Mouse (Mus musculus) cerebellum, adult 2 months (tissue): Measurements from ENCODE around the gene Entpd8. TPM values are rescaled to one million over a fixed set of nuclear protein-coding genes. Genes with fewer than 3 reads are reported as not detected.

Source experiments
- DNase-seq, 2 experiments: peaks; one replicate each; pipeline ENCODE4 v3.0.0; 2021
- H3K27ac ChIP-seq: fragments of 200-500 bp; 2 replicates; pipeline ENCODE4 v1.5.1; 2012; ENCODE audit warnings: low read length, control low read depth, inconsistent platforms; ENCODE audit not compliant: insufficient read depth
- H3K27me3 ChIP-seq: fragments of 200-500 bp; 2 replicates; pipeline ENCODE4 v1.6.1; 2012; ENCODE audit warnings: inconsistent platforms, mild to moderate bottlenecking, low read length, moderate library complexity; ENCODE audit not compliant: control insufficient read depth, insufficient read depth
- H3K4me1 ChIP-seq: fragments of 200-500 bp; 2 replicates; pipeline ENCODE4 v1.6.1; 2011; ENCODE audit warnings: low read length; ENCODE audit not compliant: control insufficient read depth, insufficient read depth
- H3K4me3 ChIP-seq: fragments of 200-500 bp; replicated peaks from 2 replicates; pipeline ENCODE3; 2011; ENCODE audit warnings: mild to moderate bottlenecking, low read depth, low read length, control low read depth; ENCODE audit not compliant: insufficient read depth
- CTCF ChIP-seq: fragments of 200-500 bp; IDR thresholded peaks from 2 replicates; pipeline ENCODE4 v1.5.1; 2011; ENCODE audit warnings: low read depth, mild to moderate bottlenecking, control low read depth, low read length, moderate library complexity, borderline replicate concordance; ENCODE audit not compliant: insufficient read depth
- POLR2A ChIP-seq: fragments of 200-500 bp; IDR thresholded peaks from 2 replicates; pipeline ENCODE4 v1.6.1; 2011; ENCODE audit warnings: low read length, control low read depth, borderline replicate concordance; ENCODE audit not compliant: insufficient read depth
- WGBS: fragments of 180-500 bp; shearing (Covaris S2); methylation state at CpG from one replicate; pipeline ENCODE4 v1.1.7; 2018; 5-methylcytosine and 5-hydroxymethylcytosine counted together
- polyA plus RNA-seq: library from polyadenylated mRNA; depleted of rRNA; stranded (reverse); fragments of >200 nt; gene quantifications from 2 replicates; pipeline ENCODE4 v1.2.3, GENCODE M21; 2012

Entpd8 gene
- polyA plus RNA-seq, 1 experiment = not detected

- WGBS = 95% methylated on average over 2 of the region's 2 CpGs
- no peaks in the 10 kb centered on the region for H3K27me3 ChIP-seq
Measured at GRCm38 (mm10) chr2:25114308-25114707, 34.2 kb downstream of the Entpd8 start.

DNA sequence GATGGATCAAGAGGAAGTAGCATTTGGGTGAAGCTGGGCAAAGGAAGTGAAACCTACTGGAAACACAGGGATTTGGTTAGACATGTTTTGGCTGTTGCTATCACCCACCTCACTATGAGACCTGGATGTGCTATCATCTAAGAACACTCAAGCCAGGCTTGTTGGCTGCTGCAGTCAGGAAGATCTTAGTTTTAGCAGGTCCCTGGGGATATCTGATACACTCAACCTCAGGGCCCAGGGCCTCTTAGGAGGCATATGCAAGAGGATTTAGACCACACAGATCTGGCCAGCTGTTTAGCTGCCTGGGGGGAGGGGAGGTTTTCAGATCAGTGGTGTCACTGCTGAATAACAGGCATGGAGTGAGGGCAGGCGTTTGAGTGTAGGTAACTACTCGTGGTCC is 35.3 kb downstream of the Entpd8 start:
- no peaks in the 10 kb centered on the region for H3K4me1 ChIP-seq
- H3K27ac ChIP-seq = no peak overlapping the region
- H3K27me3 ChIP-seq = no peaks in the 10 kb centered on the region
- 74% methylated on average over 2 of the region's 2 CpGs for WGBS
- TF ChIP-seq CTCF (no peak), POLR2A (no peak)
- no peak for DNase-seq
- H3K4me3 ChIP-seq = no peak overlapping the region

More at GRCm38 (mm10) chr2:25114308-25114707, 34.2 kb downstream of the Entpd8 start:
- Histone ChIP-seq H3K4me3 (no peak overlapping the region), H3K4me1 (no peaks in the 10 kb centered on the region), H3K27ac (no peak overlapping the region)
- TF ChIP-seq CTCF (no peak), POLR2A (no peak)
- DNase-seq = no peak

GRCm38 (mm10) chr2:25120963-25121362 is 40.9 kb downstream of the Entpd8 start:
- Histone ChIP-seq H3K4me3 (no peak overlapping the region), H3K4me1 (no peaks in the 10 kb centered on the region), H3K27ac (no peak overlapping the region), H3K27me3 (no peaks in the 10 kb centered on the region; the same call in 1 of the 2 replicates)
- 87% methylated on average over 7 of the region's 7 CpGs for WGBS
- TF ChIP-seq CTCF (no peak), POLR2A (no peak)
- no peak for DNase-seq

- Histone ChIP-seq H3K4me1 (no peaks in the 10 kb centered on the region), H3K4me3 (no peak overlapping the region), H3K27me3 (no peaks in the 10 kb centered on the region; the same call in 1 of the 2 replicates), H3K27ac (no peak overlapping the region)
- 37% methylated on average over 2 of the region's 2 CpGs for WGBS
- DNase-seq = no peak
- TF ChIP-seq POLR2A = no peak
- TF ChIP-seq CTCF = no peak
Measured at GRCm38 (mm10) chr2:25122666-25123065, 42.6 kb downstream of the Entpd8 start.

GRCm38 (mm10) chr2:25123527-25123926 is 43.4 kb downstream of the Entpd8 start:
- H3K27me3 ChIP-seq = no peaks in the 10 kb centered on the region; the same call in 1 of the 2 replicates
- no peak overlapping the region for H3K27ac ChIP-seq
- TF ChIP-seq POLR2A = no peak
- no peak for TF ChIP-seq CTCF
- H3K4me1 ChIP-seq = no peaks in the 10 kb centered on the region
- no peak for DNase-seq
- WGBS = 92% methylated on average over 5 of the region's 5 CpGs
- H3K4me3 ChIP-seq = no peak overlapping the region

GRCm38 (mm10) chr2:25124411-25124810 is 44.3 kb downstream of the Entpd8 start:
- H3K27me3 ChIP-seq = no peaks in the 10 kb centered on the region; the same call in 1 of the 2 replicates
- WGBS = 54% methylated on average over 3 of the region's 3 CpGs
- H3K27ac ChIP-seq = no peak overlapping the region
- no peaks in the 10 kb centered on the region for H3K4me1 ChIP-seq
- TF ChIP-seq CTCF = no peak
- TF ChIP-seq POLR2A = no peak
- DNase-seq = no peak
- H3K4me3 ChIP-seq = no peak overlapping the region

DNA sequence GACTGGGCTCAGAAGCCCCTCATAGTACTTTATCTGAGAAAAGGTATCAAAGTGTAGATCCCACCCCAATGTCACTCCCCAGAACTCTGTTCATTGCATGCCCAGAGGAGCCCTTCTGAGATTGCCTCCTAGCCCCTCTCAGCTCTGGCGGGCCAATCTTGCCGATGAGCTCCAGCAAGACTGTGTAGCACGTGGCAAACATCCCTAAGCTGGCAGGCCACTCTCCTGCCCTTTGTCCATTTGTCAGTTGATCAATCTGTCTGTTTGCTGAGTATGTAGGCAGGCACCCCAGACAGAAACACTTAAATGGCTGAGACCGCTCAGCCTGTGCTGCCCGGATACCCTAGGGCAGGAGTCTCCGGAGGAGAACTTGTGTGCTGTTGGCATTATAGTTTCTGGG is 45.0 kb downstream of the Entpd8 start:
- no peak for DNase-seq
- Histone ChIP-seq H3K4me1 (no peaks in the 10 kb centered on the region), H3K27ac (no peak overlapping the region), H3K27me3 (no peaks in the 10 kb centered on the region; the same call in 1 of the 2 replicates), H3K4me3 (no peak overlapping the region)
- 89% methylated on average over 6 of the region's 6 CpGs for WGBS
- TF ChIP-seq POLR2A (no peak), CTCF (no peak)

- peak; percentile 12 to 22 for DNase-seq
- H3K4me3 ChIP-seq = no peak overlapping the region
- TF ChIP-seq POLR2A = no peak
- TF ChIP-seq CTCF = no peak
- 15% methylated on average over 19 of the region's 19 CpGs for WGBS
- no peak overlapping the region for H3K27ac ChIP-seq
- H3K27me3 ChIP-seq = no peaks in the 10 kb centered on the region; the same call in 1 of the 2 replicates
- H3K4me1 ChIP-seq = no peaks in the 10 kb centered on the region
Measured at GRCm38 (mm10) chr2:25126011-25127010, 46.2 kb downstream of the Entpd8 start.
